18 mouse cellular contexts compared by ENCODE assay signal in genomic region chr3:89058361-89058760, GRCm38 (mm10). TPM values are rescaled to one million over a fixed set of nuclear protein-coding genes. Genes with fewer than 3 reads are reported as not detected.
A peak's percentile ranks its signal among the peaks of the same experiment; 100 is the strongest.
DNase-seq lines count a peak whose midpoint lies in the region; ATAC-seq lines count a peak whose summit lies in the region.
"Had no signal": no experiment of that assay in that cellular context is flagged by ENCODE, and none has a peak within 500 bp of the region (broad histone marks: within the 10 kb centered on the region; RNA-seq: fewer than 3 reads in every experiment).

No protein-coding gene starts in this region.

- intact Hi-C loops in left cerebral cortex, postnatal 4 days (cut with DNase I) = loop anchor here (10.0 kb wide), 1 partner anchor 956 kb away; no protein-coding TSS in a partner anchor

- peak; percentile 84 for ATAC-seq in frontal cortex, adult (ENCODE audit: low TSS enrichment)
- ATAC-seq: forebrain, embryonic 14.5 days; forebrain, postnatal 0 days; hindbrain, embryonic 16.5 days; intestine, embryonic 15.5 days had no signal

- no peak for DNase-seq in frontal cortex, postnatal 14 days (ENCODE audit: low spot score in 2 of 2)
- DNase-seq in left cerebral cortex, adult 18-20 months (ENCODE audit: low spot score in 2 of 2) = peak; percentile 21 to 28
- DNase-seq in left cerebral cortex, postnatal 4 days = no peak
- peak; percentile 64 for DNase-seq in brain, adult 2 months (ENCODE audit: low read depth, low spot score)
- peak; percentile 32 for DNase-seq in telencephalon, adult 2 months (ENCODE audit: low read depth, low spot score)
- DNase-seq in cerebellum, adult 18-20 months = no peak
- DNase-seq: adrenal gland, adult 8-10 months; gastrocnemius, postnatal 36 days had no signal

RNA-seq across cellular contexts. Expression of gene Rusc1, which starts 34.8 kb away (rescaled TPM):
- 100 to 1,000 TPM; 186 to 198 TPM for total RNA-seq in left cerebral cortex, adult 18-20 months (2021)
- total RNA-seq in left cerebral cortex, postnatal 4 days (2021) = 100 to 1,000 TPM; 189 to 196 TPM

RNA-seq across cellular contexts. Expression of gene Gm43738, which starts 42.5 kb away (rescaled TPM):
- not detected for total RNA-seq in left cerebral cortex, adult 18-20 months (2021)
- not detected for total RNA-seq in left cerebral cortex, postnatal 4 days (2021)
- total RNA-seq: adrenal gland, adult 8-10 months; ES-E14; forebrain, postnatal 0 days; gastrocnemius, adult 8-10 months; gastrocnemius, postnatal 36 days; heart, adult 18-20 months; heart, postnatal 10 days; heart, postnatal 36 days had no signal

RNA-seq across cellular contexts. Expression of gene Fdps, which starts 43.4 kb away (rescaled TPM):
- 100 to 1,000 TPM; 110 to 111 TPM for total RNA-seq in left cerebral cortex, adult 18-20 months (2021)
- total RNA-seq in left cerebral cortex, postnatal 4 days (2021) = 100 to 1,000 TPM; 314 to 352 TPM

Comparison
In these comparisons a context has a peak if more than half of its experiments do, and no peak if none do; other contexts are left out.
1. DNase-seq: peak in left cerebral cortex, adult 18-20 months (2 of 2), brain, adult 2 months (single experiment) and telencephalon, adult 2 months (single experiment); none in frontal cortex, postnatal 14 days (0 of 2), left cerebral cortex, postnatal 4 days (single experiment) and cerebellum, adult 18-20 months (0 of 2).